Mouse (Mus musculus) liver, postnatal 0 days (tissue): Measurements from ENCODE around the gene Rnf26.

Source experiments
- CTCF ChIP-seq: sonication (generic); IDR thresholded peaks from 2 replicates; pipeline ENCODE4 v1.5.1; 2016; ENCODE audit warnings: antibody characterized with exemption, low read depth
- EP300 ChIP-seq: IDR thresholded peaks from 2 replicates; pipeline ENCODE4 v1.6.1; 2016; ENCODE audit warnings: antibody characterized with exemption, low read depth, mild to moderate bottlenecking

GRCm38 (mm10) chr9:44137846-44138245 lies 24.5 kb upstream of the Rnf26 start:
- TF ChIP-seq CTCF (no peak), EP300 (no peak)
